Mouse (Mus musculus): ENCODE measurements around the gene Cyp2c65. TPM values are rescaled to one million over a fixed set of nuclear protein-coding genes. Genes with fewer than 3 reads are reported as not detected.
"Not testable (repeated sequence)": the region's sequence is repeated elsewhere in the genome, so short reads cannot be mapped to it uniquely, and the experiment has no call there.

Cyp2c65 gene
- polyA plus RNA-seq (2014; fragmentation: Nextera tagmentation; extraction: Ambion mirVana) = not detected in 2 replicates

GRCm38 (mm10) chr19:39060719-39061118, at the start of gene Cyp2c65:
TSS of gene Cyp2c65 (plus strand) at chr19:39061015.
- no peaks in the 10 kb centered on the region for H3K27me3 ChIP-seq (ENCODE audit: control insufficient read depth, insufficient read depth, low read length)
- WGBS = 67% methylated on average over 2 of the region's 2 CpGs
- H3K36me3 ChIP-seq (ENCODE audit: control insufficient read depth, insufficient read depth, low read length) = no peaks in the 10 kb centered on the region
- no peaks in the 10 kb centered on the region for H3K4me1 ChIP-seq (ENCODE audit: control insufficient read depth, insufficient read depth, low read length)
- no peak for ATAC-seq (ENCODE audit: low FRiP score, low TSS enrichment)
- H3K27ac ChIP-seq (ENCODE audit: low read depth, low read length) = no peak within 1 kb of the TSS
- 0 out of 2 replicates have a peak, but pooled peaks cover 2% of the 10 kb centered on the region for H3K9me3 ChIP-seq (ENCODE audit: control insufficient read depth, low read length)
- no peak within 1 kb of the TSS for H3K4me2 ChIP-seq (replicated peaks; ENCODE audit: low read depth, low read length)
- no peak within 1 kb of the TSS for H3K9ac ChIP-seq (ENCODE audit: low read depth, low read length)
- no peak within 1 kb of the TSS for H3K4me3 ChIP-seq (ENCODE audit: low read length)

GRCm38 (mm10) chr19:39057928-39058327, 2.9 kb upstream of the Cyp2c65 start:
- 0 out of 2 replicates have a peak, but pooled peaks cover 2% of the 10 kb centered on the region for H3K9me3 ChIP-seq (ENCODE audit: control insufficient read depth, low read length)
- no peak for ATAC-seq (ENCODE audit: low FRiP score, low TSS enrichment)
- H3K9ac ChIP-seq (ENCODE audit: low read depth, low read length) = no peak overlapping the region
- no peak overlapping the region for H3K27ac ChIP-seq (ENCODE audit: low read depth, low read length)
- no peaks in the 10 kb centered on the region for H3K27me3 ChIP-seq (ENCODE audit: control insufficient read depth, insufficient read depth, low read length)
- H3K4me1 ChIP-seq (ENCODE audit: control insufficient read depth, insufficient read depth, low read length) = no peaks in the 10 kb centered on the region
- 86% methylated on average over 1 of the region's 1 CpGs for WGBS
- H3K36me3 ChIP-seq (ENCODE audit: control insufficient read depth, insufficient read depth, low read length) = no peaks in the 10 kb centered on the region
- no peak overlapping the region for H3K4me2 ChIP-seq (replicated peaks; ENCODE audit: low read depth, low read length)
- H3K4me3 ChIP-seq (ENCODE audit: low read length) = no peak overlapping the region

- H3K27ac ChIP-seq (ENCODE audit: low read depth, low read length); H3K27me3 ChIP-seq (ENCODE audit: control insufficient read depth, insufficient read depth, low read length); ATAC-seq (ENCODE audit: low FRiP score, low TSS enrichment); H3K4me2 ChIP-seq (replicated peaks; ENCODE audit: low read depth, low read length); H3K9me3 ChIP-seq (ENCODE audit: control insufficient read depth, low read length); H3K4me1 ChIP-seq (ENCODE audit: control insufficient read depth, insufficient read depth, low read length); H3K4me3 ChIP-seq (ENCODE audit: low read length); H3K36me3 ChIP-seq (ENCODE audit: control insufficient read depth, insufficient read depth, low read length); H3K9ac ChIP-seq (ENCODE audit: low read depth, low read length): not testable (repeated sequence)
- 80% methylated on average over 2 of the region's 2 CpGs for WGBS
Observed at GRCm38 (mm10) chr19:39098779-39099178, 38.0 kb downstream of the Cyp2c65 start.

GRCm38 (mm10) chr19:39113644-39114043, 52.8 kb downstream of the Cyp2c65 start, which contains the start of gene Cyp2c66:
TSS of gene Cyp2c66 (plus strand) at chr19:39113898.
- ATAC-seq (ENCODE audit: low FRiP score, low TSS enrichment) = no peak
- Histone ChIP-seq H3K36me3 (ENCODE audit: control insufficient read depth, insufficient read depth, low read length) (no peaks in the 10 kb centered on the region), H3K4me3 (ENCODE audit: low read length) (no peak within 1 kb of the TSS), H3K27ac (ENCODE audit: low read depth, low read length) (no peak within 1 kb of the TSS), H3K27me3 (ENCODE audit: control insufficient read depth, insufficient read depth, low read length) (no peaks in the 10 kb centered on the region), H3K4me1 (ENCODE audit: control insufficient read depth, insufficient read depth, low read length) (no peaks in the 10 kb centered on the region), H3K9ac (ENCODE audit: low read depth, low read length) (no peak within 1 kb of the TSS), H3K4me2 (replicated peaks; ENCODE audit: low read depth, low read length) (no peak within 1 kb of the TSS), H3K9me3 (ENCODE audit: control insufficient read depth, low read length) (no peaks in the 10 kb centered on the region)
- 81% methylated on average over 1 of the region's 1 CpGs for WGBS

Other genes with a start within 250 kb of the Cyp2c65 start
- 7.4 and 12.3 TPM in 2 replicates for gene Noc3l, start 241.8 kb upstream of the Cyp2c65 start, polyA plus RNA-seq (2014; fragmentation: Nextera tagmentation; extraction: Ambion mirVana)
- 2.6 and 3.9 TPM in 2 replicates for gene Tbc1d12, start 224.4 kb upstream of the Cyp2c65 start, polyA plus RNA-seq (2014; fragmentation: Nextera tagmentation; extraction: Ambion mirVana)
- gene Hells, start 130.1 kb upstream of the Cyp2c65 start, polyA plus RNA-seq (2014; fragmentation: Nextera tagmentation; extraction: Ambion mirVana) = 56.1 and 57.7 TPM in 2 replicates
- gene Cyp2c55, start 54.0 kb upstream of the Cyp2c65 start, polyA plus RNA-seq (2014; fragmentation: Nextera tagmentation; extraction: Ambion mirVana) = not detected in 2 replicates
- not detected in 2 replicates for gene Cyp2c66, start 52.9 kb downstream of the Cyp2c65 start, polyA plus RNA-seq (2014; fragmentation: Nextera tagmentation; extraction: Ambion mirVana)
- not detected in 2 replicates for gene Cyp2c29, start 208.4 kb downstream of the Cyp2c65 start, polyA plus RNA-seq (2014; fragmentation: Nextera tagmentation; extraction: Ambion mirVana)

Measured in kidney, embryonic 14.5 days (tissue).